Mouse (Mus musculus): ENCODE results near the gene Art4.
A peak's percentile ranks its signal among the peaks of the same experiment; 100 is the strongest.

Art4 gene

GRCm38 (mm10) chr6:136827116-136827515, 30.4 kb downstream of the Art4 start:
- DNase-seq (ENCODE audit: low read depth): no peak

- no peak for DNase-seq (ENCODE audit: low read depth)
These were observed 32.5 kb downstream of the Art4 start for GRCm38 (mm10) chr6:136824987-136825386.

GRCm38 (mm10) chr6:136821086-136821485, 36.4 kb downstream of the Art4 start:
- DNase-seq (ENCODE audit: low read depth): no peak

- no peak for DNase-seq (ENCODE audit: low read depth)
These were observed 37.2 kb downstream of the Art4 start for GRCm38 (mm10) chr6:136820381-136820780.

GRCm38 (mm10) chr6:136817549-136817948, 40.0 kb downstream of the Art4 start:
- no peak for DNase-seq (ENCODE audit: low read depth)

- no peak for DNase-seq (ENCODE audit: low read depth)
These were observed 40.7 kb downstream of the Art4 start for GRCm38 (mm10) chr6:136816826-136817225.

GRCm38 (mm10) chr6:136815381-136815780, 42.2 kb downstream of the Art4 start:
- DNase-seq (ENCODE audit: low read depth): no peak

DNA sequence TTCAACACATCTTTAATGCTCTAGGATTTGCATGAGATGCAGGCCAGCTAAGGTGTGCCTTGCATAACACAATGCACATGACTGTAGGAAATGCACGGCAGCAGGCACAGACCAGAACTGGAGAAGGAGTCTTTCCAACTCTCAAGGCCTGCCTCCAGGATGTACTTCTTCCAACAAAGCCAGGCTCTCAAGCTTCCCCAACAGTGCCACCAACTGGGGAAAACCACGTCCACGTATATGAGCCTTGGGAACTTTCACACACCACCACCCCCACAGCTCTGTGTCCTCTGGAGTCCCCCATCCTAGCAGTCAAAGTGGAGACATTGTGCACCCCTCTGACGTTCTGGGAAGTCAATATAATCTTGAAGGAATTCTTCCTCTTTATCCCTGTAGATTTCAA, 44.4 kb downstream of the Art4 start:
- no peak for DNase-seq (ENCODE audit: low read depth)

DNA sequence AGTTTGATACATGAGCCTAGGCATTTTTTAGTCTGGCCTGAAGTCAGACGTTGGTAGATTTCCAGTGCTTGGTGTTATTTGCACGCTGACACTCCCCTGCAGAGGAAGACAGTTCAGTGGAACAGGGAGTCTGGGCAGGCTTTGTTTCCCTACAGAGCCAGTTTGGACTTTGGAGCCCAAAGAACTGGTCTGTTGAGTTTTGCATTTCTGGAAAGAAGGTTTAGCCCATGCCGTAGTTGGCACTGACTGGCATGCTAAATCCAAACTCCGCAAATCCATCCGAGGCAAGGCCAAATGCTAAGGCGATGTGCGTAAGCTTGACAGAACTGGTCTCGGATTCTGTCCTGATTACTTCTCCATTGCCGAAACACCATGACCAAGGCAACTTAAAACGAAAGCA, 46.3 kb downstream of the Art4 start:
- DNase-seq (ENCODE audit: low read depth): no peak

GRCm38 (mm10) chr6:136809673-136810072, 47.9 kb downstream of the Art4 start:
- no peak for DNase-seq (ENCODE audit: low read depth)

GRCm38 (mm10) chr6:136809077-136809476, 48.5 kb downstream of the Art4 start:
- DNase-seq (ENCODE audit: low read depth): peak; percentile 79

DNA sequence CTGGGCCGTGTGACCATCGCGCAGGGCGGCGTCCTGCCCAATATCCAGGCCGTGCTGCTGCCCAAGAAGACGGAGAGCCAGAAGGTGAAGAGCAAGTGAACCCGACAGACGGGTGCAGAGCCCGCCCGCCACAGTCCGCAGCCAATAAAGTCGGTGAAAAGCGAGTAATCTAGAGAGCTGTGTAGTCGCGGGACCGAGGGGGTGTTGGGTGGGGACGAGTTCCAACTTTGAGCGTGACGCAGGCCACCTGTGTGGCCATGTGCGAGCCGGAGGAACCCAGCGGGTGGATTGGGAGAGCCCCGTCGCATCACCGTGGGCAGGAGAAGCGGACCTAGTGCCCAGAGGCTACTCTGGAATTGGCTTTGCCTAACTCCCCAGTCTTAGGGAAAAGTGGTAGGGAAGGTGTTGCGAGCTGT, 48.9 kb downstream of the Art4 start:
- peak; percentile 68 for DNase-seq (ENCODE audit: low read depth)

GRCm38 (mm10) chr6:136808014-136808417, 49.5 kb downstream of the Art4 start, which contains the start of gene H2afj:
H2afj (plus strand) TSS chr6:136808244.
- peak; percentile 98 for DNase-seq (ENCODE audit: low read depth)

GRCm38 (mm10) chr6:136807395-136808013, 50.0 kb downstream of the Art4 start:
- no peak for DNase-seq (ENCODE audit: low read depth)

- DNase-seq (ENCODE audit: low read depth): no peak
These were observed 50.7 kb downstream of the Art4 start for GRCm38 (mm10) chr6:136806819-136807218.

DNA sequence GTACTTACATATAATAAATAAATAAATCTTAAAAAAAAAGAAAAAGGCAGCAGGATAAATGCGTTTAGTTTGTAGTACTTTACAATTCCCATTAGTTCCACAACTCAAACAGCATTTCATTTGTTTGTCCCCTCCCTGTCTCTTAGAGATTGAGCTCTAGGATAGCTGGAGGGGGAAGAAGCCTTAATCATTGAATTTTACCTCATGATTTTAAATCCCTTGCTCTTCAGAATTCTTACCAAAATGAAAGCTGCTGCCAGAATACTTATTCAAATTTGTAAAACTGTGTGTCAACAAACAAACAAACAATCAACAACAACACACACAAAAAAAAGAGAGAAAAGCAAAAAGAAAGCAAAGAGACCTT, 52.1 kb downstream of the Art4 start:
- no peak for DNase-seq (ENCODE audit: low read depth)

DNA sequence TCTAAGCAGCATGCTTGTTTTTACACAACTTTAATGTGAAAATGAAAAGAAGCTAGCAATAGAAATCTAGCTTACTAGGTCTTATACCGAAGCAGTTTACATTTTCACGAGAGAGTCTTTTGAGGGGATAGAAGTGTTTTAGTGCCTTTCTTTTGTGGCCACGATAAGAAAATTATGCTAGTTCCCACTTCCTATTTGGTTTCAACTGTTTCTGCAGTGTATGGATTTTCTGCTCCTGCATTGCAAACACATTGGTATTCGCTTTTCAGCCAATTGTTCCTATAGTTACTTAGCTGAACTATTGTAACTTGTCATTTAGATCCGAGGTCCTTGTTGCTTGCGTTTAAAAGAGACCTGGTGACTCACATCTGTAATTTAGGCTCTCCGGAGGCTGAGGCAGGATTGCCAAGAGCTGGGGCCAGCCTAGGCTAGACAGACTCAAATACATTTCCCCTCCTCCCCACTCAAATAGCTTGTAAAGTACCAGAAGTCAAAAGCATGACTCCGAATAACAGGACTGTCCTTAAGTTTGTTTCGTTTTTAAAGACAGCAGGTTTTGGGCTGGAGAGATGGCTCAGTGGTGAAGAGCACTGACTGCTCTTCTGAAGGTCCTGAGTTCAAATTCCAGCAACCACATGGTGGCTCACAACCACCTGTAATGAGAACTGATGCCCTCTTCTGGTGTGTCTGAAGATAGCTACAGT, 52.7 kb downstream of the Art4 start:
- peak; percentile 62 for DNase-seq (ENCODE audit: low read depth)

DNA sequence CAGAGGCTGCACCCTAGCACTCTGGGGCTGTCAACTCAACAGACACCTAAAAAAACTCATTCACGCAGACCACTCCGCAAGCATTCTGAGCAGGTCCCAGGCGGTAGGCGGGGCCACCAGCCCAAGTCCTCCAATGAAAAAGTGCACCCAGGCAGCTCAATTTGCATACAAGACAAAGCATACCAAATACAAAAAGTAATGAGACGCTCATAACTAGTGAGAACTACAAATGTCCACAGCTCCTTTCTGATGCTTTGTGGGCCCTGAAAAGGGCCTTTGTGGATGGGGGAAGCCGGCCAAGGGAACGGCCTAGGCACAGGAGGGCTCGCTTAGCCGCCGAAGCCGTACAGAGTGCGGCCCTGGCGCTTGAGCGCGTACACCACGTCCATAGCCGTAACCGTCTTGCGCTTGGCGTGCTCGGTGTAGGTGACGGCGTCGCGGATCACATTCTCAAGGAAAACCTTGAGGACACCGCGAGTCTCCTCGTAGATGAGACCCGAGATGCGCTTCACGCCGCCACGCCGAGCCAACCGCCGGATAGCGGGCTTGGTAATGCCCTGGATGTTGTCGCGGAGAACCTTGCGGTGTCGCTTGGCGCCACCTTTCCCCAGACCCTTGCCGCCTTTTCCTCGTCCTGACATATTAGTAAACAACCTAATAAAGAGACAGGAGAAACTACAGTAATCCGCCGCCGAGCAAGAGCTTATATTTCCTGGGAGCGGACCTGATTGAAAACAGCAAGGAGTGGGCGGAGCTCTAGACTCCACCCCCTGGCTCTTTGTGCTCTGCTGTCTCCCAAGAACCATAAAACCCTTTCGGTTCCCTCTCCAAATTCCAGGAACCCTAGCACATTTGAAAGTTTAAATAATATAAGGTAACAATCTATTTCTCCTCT, 53.5 kb downstream of the Art4 start, which contains the start of gene Hist4h4:
Hist4h4 (minus strand) TSS at position 677 of the 895 bp plus-strand sequence.
- peak; percentile 94 for DNase-seq (ENCODE audit: low read depth)

- DNase-seq (ENCODE audit: low read depth): no peak
These were observed 54.3 kb downstream of the Art4 start for GRCm38 (mm10) chr6:136803093-136803738.

GRCm38 (mm10) chr6:136801274-136801673, 56.3 kb downstream of the Art4 start:
- DNase-seq (ENCODE audit: low read depth): no peak

GRCm38 (mm10) chr6:136800710-136801109, 56.8 kb downstream of the Art4 start:
- DNase-seq (ENCODE audit: low read depth): no peak

Data from naive thymus-derived CD4-positive, alpha-beta T cell, adult 2 months (primary cell).